ENCODE assay signal across 8 mouse cellular contexts in genomic region chr13:90088962-90089824, GRCm38 (mm10). TPM values are rescaled to one million over a fixed set of nuclear protein-coding genes. Genes with fewer than 3 reads are reported as not detected.
DNase-seq lines count a peak whose midpoint lies in the region; ATAC-seq and TF ChIP-seq lines count a peak whose summit lies in the region.

Gene Tmem167 (plus strand): TSS chr13:90089123.
Gene Xrcc4 (minus strand): TSS chr13:90089608.

- CTCF ChIA-PET in Patski (lab: Charles Lee), result interaction anchor here (0.6 kb wide), 1 partner anchor 10 kb away, joined by 4 read pairs; no protein-coding TSS in a partner anchor

- peak within 1 kb of the TSS; percentile 91 for H3K9ac ChIP-seq in hindbrain, embryonic 13.5 days

- peak within 1 kb of the TSS; percentile 91 for H3K4me3 ChIP-seq in hindbrain, embryonic 13.5 days

- no peaks in the 10 kb centered on the region for H3K36me3 ChIP-seq in hindbrain, embryonic 13.5 days

- H3K4me1 ChIP-seq in hindbrain, embryonic 13.5 days (replicated peaks), result peaks cover 8% of the 10 kb centered on the region

- no peaks in the 10 kb centered on the region for H3K9me3 ChIP-seq in hindbrain, embryonic 13.5 days

- no peaks in the 10 kb centered on the region for H3K27me3 ChIP-seq in Patski
- no peaks in the 10 kb centered on the region for H3K27me3 ChIP-seq in hindbrain, embryonic 13.5 days

- WGBS in hindbrain, embryonic 13.5 days, result 2% methylated on average over 41 of the region's 41 CpGs

- peak within 1 kb of the TSS; percentile 76 for H3K4me2 ChIP-seq in hindbrain, embryonic 13.5 days

- in situ Hi-C loops in Patski (cut with MboI; ENCODE audit: low pct_unique_long_range_greater_than_20kb), result no loop called here

- peak; percentile 94 for DNase-seq in Patski (ENCODE audit: low read depth, low spot score)
- peak; percentile 96 to 97 for DNase-seq in cerebellum, postnatal 14 days
- DNase-seq in frontal cortex, postnatal 14 days (ENCODE audit: low spot score in 2 of 2), result peak; percentile 96 to 97
- DNase-seq in layer of hippocampus, postnatal 25 days (ENCODE audit: extremely low spot score in 1 of 2, low spot score in 1 of 2), result peak; percentile 86 to 89
- DNase-seq in lung, postnatal 25 days (ENCODE audit: low spot score), result peak; percentile 98
- peak; percentile 96 for DNase-seq in retina, embryonic 14.5 days (ENCODE audit: low spot score)
- peak; percentile 85 for DNase-seq in thymus, postnatal 4 days

- H3K27ac ChIP-seq in hindbrain, embryonic 13.5 days, result peak within 1 kb of the TSS; percentile 90

- POLR2A ChIA-PET in Patski (lab: Charles Lee), result no interaction called here

- ATAC-seq in Patski, result peak; percentile 100
- ATAC-seq in hindbrain, embryonic 13.5 days (ENCODE audit: low FRiP score), result peak; percentile 100

- no peak for TF ChIP-seq CTCF in Patski (IDR thresholded peaks at IDR 0.05)

RNA-seq across cellular contexts. Expression of gene Tmem167, which starts in this region (rescaled TPM):
- 17.7 TPM for polyA plus RNA-seq in Patski (2021)
- 49.9 and 50.0 TPM in 2 replicates for polyA plus RNA-seq in hindbrain, embryonic 13.5 days (2015; fragmentation: Nextera tagmentation; extraction: Ambion mirVana)
- 10 to 100 TPM; 21.7 to 26.0 TPM for total RNA-seq in layer of hippocampus, postnatal 25 days (2021)

RNA-seq across cellular contexts. Expression of gene Xrcc4, which starts in this region (rescaled TPM):
- polyA plus RNA-seq in Patski (2021), result 18.7 TPM
- polyA plus RNA-seq in hindbrain, embryonic 13.5 days (2015; fragmentation: Nextera tagmentation; extraction: Ambion mirVana), result 15.5 and 17.2 TPM in 2 replicates
- 10 to 100 TPM; 15.0 to 16.4 TPM for total RNA-seq in layer of hippocampus, postnatal 25 days (2021)

Comparison
In these comparisons a context has a peak if more than half of its experiments do, and no peak if none do; other contexts are left out.
1. Peak in every context shown above with its lines: DNase-seq, ATAC-seq, H3K4me3 ChIP-seq and H3K27ac ChIP-seq.